ENCODE assay signal across 9 mouse cellular contexts in the genomic region with DNA sequence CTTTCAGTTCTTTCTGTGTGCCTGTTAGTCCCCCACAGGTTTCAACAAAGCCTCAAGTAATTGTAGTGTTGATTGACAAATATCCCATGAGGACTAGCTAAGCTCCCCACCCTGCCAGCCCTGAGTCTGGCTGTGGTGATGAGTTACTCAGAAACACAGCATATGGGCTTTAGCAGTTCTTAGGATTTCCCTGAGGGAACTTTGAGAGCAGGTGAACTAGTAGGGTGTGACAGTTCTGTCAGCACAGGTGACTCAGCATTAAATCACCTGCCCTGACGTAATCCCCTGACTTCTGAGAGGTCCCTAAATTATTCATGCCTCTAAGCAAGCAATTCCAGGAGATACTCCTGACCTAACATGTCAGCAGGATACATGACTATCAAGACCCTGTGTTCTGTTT.
"Had no signal": no experiment of that assay in that cellular context is flagged by ENCODE, and none has a peak within 500 bp of the region (broad histone marks: within the 10 kb centered on the region; RNA-seq: fewer than 3 reads in every experiment).

No protein-coding gene starts in this region.

- H3K4me2 ChIP-seq: limb, embryonic 13.5 days; liver, embryonic 11.5 days; liver, embryonic 15.5 days; midbrain, embryonic 13.5 days had no signal

- DNase-seq: lung, adult 2 months; lung, postnatal 36 days; thymus, adult 18-20 months; thymus, postnatal 14 days had no signal

- ATAC-seq: lung, postnatal 0 days; midbrain, embryonic 13.5 days had no signal

- H3K27ac ChIP-seq: limb, embryonic 13.5 days; liver, embryonic 15.5 days; midbrain, embryonic 13.5 days had no signal

- H3K4me3 ChIP-seq: limb, embryonic 13.5 days; liver, embryonic 15.5 days; midbrain, embryonic 13.5 days had no signal

- H3K36me3 ChIP-seq: limb, embryonic 13.5 days; liver, embryonic 15.5 days; midbrain, embryonic 13.5 days had no signal

- H3K27me3 ChIP-seq: limb, embryonic 13.5 days; liver, embryonic 15.5 days; midbrain, embryonic 13.5 days had no signal

- H3K9ac ChIP-seq: limb, embryonic 13.5 days; liver, embryonic 15.5 days; midbrain, embryonic 13.5 days had no signal

- H3K9me3 ChIP-seq: limb, embryonic 13.5 days; liver, embryonic 15.5 days; midbrain, embryonic 13.5 days had no signal

- H3K4me1 ChIP-seq: limb, embryonic 13.5 days; liver, embryonic 15.5 days; midbrain, embryonic 13.5 days had no signal
